Mouse (Mus musculus) gastrocnemius, postnatal 14 days (tissue): ENCODE data around the gene Ldlrad3. TPM values are rescaled to one million over a fixed set of nuclear protein-coding genes. Genes with fewer than 3 reads are reported as not detected.

ENCODE experiments used
- DNase-seq: peaks from one replicate; pipeline ENCODE4 v3.0.0; 2021; ENCODE audit warnings: mixed read lengths
- intact Hi-C: fragments of 180-260 bp; cut with DNase I; formaldehyde crosslinking; loops from one replicate; pipeline ENCODE4 v1.15.1; 2025; ENCODE audit warnings: low total_unique reads
- total RNA-seq, 2 experiments: library from RNA; stranded (reverse); gene quantifications; 2 replicates each; pipeline ENCODE4 v1.2.3; 2021

The Ldlrad3 gene
- total RNA-seq, 2 experiments from 2014 or later, result 7.3 to 8.8 TPM

DNA sequence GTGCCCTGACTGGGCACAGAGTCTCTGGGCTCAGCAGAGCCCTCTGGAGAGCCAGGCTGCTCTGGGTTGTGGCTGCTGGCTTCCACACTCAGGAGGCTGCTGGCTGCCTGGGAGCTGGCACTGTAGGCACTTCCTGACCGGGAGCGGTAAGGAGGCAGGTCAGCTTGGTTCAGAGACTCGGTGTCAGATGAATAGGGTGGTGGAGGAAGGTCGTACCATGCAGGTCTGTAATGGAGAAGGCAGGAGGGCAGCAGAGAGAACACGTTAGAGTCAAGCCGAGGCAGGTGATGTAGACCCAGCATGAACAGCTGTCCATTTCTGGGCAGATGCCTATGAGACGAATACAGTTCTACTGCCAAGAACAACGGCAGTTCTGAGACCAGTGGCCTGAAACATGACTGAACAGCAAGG is 233.2 kb downstream of the Ldlrad3 start:
- peak; percentile 38 for DNase-seq
- intact Hi-C loops, result no loop called here

DNA sequence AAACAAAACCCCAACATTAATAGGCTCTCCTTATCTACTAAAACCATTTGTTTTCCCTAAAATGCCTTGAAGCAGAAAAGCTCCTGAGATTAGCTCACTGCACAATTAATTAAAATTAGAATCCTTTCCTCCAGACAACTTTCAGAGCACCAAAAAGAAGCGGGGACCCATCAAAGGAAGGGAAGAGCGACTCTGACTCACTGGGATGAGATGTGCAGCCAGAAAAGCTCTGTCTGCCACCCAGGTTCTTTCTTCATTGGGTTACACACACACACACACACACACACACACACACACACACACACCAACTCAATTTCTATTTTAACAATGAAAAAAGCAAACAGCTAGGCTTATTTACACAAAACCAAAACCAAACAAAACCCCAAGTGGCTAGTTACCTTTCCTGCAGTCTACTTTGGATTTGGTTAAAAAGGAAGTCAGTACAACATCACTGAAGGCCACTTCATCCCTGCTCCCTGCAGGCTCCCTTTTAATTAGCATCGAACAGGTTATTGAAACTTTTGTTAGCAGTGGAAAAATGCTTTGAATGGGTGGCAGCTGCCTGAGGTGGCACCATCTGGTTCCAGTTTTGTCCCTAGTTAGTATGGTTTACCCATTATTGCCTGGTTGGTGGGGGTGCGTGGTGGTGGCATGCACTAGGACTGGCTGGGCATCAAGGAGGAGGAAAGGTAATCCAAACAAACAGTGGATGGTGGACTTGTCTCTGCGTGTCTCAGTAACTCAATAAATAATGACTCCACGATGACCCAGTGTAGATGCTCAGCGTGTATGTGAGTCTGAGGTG is 235.3 kb downstream of the Ldlrad3 start:
- no peak for DNase-seq
- intact Hi-C loops, result no loop called here

DNA sequence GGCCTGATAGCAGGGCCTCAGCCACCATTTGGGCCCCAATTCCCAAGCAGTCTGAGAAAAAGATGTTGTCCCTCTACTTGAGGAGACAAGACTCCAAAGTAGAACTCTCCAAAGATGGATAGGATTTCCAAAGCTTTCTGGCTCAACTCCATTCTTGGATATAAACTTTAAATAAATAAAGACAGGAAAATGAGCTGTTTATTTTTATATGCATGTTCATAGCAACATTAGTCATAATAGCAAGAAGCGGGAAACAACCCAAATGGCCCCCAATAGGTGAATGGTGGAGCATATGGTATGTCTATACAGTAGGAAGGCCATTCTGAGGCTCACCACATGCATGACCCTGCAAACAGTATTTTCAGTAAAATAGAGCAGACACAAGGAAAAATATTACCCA is 251.2 kb downstream of the Ldlrad3 start:
- intact Hi-C loops, result no loop called here
- no peak for DNase-seq

DNA sequence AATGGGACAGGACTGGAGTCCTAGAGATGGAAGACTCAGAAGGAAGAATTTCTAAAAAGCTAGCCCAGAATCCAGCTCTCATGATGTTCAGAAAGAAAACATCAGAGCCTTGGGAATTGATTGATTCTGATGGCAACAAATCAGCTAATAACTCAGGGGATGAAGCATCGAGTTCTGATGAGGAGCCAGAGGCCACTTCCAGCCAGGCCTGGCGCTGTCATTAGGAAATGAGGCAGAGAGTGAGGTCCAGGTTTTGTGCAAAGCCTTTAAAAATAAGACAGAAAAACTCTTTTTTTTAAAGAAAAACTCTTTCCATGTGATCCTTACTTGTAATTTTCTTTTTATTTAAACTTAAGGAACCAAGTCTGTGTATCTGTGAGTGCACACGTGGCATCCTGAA is 252.9 kb downstream of the Ldlrad3 start:
- intact Hi-C loops, result no loop called here
- DNase-seq, result peak; percentile 33

DNA sequence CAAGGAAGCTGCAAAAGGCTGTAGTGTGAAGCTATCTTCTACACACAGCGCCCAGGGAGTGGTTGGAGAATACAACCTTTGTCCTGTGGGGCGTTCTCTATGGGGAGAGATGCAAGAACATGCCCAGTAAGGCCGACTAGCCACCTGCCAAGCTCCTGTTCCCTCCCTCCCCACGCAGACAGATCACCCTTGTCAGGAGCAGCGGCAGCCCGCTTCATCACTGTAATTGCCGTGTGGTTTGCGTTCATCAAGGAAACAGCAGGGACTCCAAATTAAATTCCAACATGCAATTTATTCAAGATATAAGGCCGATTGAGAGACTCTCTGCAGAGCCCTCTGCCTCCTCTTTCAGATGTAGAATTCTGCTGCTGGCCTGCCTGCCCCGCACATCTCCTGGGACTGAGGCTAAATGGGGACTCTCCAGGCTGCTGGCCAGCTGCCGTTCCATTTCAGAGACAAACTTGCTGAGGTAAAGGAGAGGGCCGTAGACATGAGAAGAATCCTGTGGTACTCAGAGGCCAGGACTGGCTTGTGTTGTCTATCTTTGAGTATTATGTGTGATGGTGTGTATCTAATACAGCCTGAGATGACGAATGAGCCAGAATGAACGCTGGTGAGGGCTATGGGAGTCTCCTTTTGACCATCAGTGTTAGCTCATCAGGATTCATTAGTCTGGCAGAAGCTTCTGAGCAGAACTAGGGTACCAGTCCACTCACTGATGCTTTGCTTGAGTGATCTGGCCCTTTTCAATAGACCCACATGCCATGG is 253.8 kb downstream of the Ldlrad3 start:
- peak; percentile 18 for DNase-seq
- intact Hi-C loops, result no loop called here

DNA sequence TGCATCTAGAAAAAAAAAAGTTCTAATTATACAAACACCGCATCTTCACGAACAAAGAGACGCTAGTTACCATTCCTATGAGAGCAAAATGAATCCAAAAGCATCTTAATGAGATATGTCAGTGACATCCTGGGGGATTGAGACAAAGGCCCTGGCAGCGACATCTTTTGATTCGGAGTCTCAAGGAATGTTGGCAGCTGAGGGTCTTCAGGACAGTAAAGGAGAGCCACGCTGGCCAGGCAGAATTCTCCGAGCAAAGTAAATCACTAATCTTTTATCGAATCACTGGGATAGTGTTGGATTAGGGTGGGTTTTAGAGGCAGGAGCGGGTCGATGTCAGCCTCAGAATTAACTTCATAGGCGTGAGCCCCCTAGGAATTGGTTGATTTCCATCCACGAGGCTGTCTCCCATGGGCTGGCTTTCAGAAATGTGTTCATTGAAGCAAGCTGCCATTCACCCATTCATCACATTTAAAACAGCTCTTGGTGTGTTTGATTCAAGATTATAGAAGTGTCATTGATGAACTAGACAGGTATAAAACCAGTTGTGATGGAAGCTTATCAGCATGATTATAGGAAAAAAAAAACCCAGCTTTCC is 260.5 kb downstream of the Ldlrad3 start:
- intact Hi-C loops, result no loop called here
- DNase-seq, result no peak

DNA sequence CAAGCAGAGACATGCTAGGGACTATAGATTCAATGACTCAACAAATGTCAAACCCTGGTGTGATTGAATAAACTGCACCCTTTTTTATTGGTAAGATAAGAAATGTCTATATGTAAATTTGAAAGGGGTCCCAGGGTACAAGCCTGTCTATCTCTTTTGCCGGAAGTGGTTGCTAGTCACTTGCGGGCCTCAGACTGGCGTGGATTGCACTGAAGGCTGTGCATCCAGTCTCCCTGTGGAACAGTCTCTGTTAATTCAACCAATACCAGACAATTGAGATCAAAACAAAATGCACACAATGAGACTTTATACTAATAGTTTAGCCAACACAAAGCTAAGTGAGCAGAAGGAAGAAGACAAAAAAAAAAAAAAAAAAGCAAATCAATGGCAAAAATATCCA is 261.0 kb downstream of the Ldlrad3 start:
- no peak for DNase-seq
- intact Hi-C loops, result no loop called here

DNA sequence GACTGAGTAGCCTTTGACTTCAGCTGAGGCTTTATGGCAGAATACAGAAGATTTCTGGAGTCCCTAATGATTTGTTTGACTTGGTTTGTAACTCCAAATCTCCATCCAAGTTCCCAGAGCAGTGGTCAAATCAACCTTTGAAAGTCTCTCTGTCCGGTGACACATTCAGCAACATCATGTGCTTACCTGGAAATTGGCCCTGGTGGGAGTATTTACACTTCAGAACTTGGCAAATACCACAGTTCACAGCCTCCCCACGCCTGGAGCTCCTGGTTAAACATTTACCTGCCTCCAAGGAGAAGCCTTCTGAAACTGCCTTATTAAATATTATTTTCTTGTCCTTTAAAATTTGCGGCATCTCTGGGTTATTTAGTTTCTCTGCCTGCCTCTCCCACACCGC is 263.0 kb downstream of the Ldlrad3 start:
- intact Hi-C loops, result no loop called here
- DNase-seq, result no peak

DNA sequence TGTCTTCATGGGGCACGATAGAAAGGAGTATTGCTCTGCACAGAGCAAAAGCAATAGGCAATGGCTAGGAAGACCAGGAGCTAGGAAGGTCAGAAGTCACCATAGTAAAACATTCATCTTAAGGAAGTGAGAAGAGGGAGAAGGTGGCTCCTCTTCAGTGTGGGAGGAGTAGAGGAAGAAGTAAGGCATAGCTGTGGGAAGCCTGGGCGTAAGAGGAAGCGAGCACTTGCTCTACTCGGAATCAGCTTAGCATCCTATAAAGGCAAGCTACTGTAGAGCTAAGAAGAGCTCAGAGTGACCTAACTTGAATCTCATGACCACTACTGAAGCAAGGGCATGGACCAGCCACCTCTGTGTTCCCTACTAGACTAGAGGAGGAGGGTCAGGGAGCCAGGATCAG is 263.9 kb downstream of the Ldlrad3 start:
- DNase-seq, result no peak
- intact Hi-C loops, result no loop called here

DNA sequence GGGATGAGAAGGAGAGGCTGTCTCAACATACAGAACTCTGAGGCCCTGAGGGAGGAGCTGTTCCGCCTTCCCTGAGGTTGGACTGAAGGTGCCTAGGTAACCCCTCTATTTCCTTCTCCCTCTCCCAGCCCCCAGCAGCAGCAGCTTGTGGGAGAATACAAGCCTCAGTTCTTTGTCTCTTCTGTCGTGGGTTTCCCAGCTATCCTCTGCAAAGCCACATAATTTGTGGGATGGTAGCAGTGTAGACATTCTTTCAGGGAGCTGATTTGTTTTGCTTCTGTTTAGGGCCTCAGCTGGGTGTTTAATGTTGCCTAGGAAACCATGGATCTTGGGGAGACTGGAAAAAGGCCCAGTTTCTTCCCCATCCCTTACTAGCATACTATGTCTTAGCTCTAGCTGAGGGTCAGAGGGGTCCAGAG is 266.0 kb downstream of the Ldlrad3 start:
- no peak for DNase-seq
- intact Hi-C loops, result no loop called here

DNA sequence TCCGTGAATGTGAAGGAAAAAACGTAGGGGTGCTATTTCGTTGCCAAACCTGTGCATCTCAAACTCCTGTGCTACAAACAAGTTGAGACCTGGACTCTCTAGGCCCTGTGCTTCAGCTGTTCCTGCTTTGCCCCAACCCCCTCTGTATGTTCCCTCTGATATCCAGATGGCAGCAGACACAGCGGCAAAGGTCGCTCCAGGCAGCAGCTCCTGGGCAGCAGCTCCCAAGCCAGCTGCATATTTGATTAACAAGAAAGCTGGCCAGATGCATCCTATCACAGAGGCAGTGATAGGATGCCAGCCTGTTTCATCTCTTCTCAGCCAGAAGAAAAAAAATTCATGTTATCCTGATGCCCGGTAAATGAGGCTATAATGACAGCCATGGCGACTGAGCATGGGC is 267.7 kb downstream of the Ldlrad3 start:
- DNase-seq, result no peak
- intact Hi-C loops, result no loop called here

DNA sequence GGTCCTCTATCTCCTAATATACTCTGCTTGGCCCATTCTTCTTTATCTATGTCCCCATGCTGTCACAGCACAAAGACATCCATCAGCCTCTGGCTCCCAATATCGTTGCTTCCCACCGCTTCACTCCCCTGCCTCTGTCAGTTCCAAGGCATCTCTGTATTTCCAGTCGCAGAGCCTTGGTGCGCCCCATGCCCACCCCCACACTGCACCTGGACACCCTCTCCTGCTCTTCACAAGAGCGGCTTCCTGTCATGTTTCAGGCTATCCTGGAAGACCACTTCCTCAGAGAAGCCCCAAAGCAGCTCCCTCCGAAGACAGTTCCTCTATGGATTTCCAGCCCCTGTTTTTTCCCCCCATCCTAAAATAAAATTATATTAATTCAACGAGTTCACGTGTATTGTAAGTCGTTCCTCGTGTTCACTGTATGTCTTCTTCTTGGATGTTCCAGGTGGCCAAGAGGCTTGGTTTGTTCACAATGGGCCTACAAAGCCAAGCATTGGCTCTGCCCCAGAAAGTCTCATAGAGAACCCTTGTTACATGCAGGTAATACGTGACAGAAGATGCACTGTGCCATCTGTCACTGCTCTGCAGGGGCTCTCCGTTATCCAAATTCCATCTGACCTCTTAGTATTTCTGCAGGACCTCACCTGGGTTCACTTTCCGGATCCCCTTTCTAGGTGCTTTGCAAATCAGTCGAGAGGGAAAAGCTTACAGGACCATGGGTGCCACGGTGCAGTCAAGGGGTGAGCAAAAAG is 276.7 kb downstream of the Ldlrad3 start:
- DNase-seq, result no peak
- intact Hi-C loops, result loop anchor here (5.0 to 10.0 kb wide), 3 partner anchors 118 to 543 kb away; partner anchors contain the start of gene Fjx1

DNA sequence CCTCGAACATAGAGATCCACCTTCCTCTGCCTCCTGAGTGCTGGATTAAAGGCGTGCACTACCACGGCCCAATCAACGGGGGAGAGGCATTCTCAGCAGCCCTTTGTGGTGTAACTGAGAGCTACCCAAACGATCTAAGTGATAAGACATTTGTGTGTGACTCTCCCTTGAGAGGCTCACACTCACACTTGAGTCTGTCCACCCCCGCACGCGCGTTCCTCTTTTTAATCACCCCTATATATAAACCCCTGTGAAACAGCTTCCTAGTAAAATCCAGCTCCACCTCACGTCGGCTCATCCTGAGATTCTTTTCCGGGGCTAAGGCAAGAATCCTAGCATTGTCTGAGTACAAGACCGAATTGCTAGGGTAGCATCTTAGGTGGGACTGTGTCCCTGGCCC is 277.4 kb downstream of the Ldlrad3 start:
- no peak for DNase-seq
- intact Hi-C loops, result loop anchor here (5.0 to 10.0 kb wide), 3 partner anchors 119 to 544 kb away; partner anchors contain the start of gene Fjx1

DNA sequence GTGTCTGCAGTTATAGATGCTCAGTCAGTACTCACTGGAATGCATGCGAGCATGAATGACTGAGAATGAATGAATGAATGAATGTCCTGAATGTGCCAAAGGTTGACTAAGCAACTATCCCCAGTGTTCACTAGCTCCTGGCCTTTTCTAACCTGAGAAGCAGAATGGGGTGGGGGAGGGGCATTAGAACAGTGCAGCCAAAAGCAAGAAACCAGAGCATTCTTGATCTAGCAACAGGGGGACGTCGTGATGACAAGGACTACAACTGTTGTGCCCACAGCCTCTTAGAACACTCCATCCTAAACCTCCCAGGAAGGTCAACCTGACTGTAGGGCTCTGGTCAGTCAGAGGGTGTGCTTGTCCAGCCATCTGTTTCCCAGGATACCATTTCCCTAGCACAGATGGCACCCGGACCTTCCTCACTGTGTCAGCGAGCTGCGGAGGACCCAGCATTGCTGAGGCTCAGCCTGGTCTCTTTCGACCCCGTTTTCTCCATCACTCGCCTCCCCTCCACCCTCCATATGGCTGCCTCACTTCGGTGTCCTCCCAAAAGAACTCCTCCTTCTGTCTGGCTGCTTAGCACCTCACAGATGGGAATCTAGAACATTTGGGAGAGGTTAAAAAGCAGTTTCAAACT is 278.7 kb downstream of the Ldlrad3 start:
- intact Hi-C loops, result loop anchor here (5.0 to 10.0 kb wide), 3 partner anchors 120 to 545 kb away; partner anchors contain the start of gene Fjx1
- DNase-seq, result no peak

DNA sequence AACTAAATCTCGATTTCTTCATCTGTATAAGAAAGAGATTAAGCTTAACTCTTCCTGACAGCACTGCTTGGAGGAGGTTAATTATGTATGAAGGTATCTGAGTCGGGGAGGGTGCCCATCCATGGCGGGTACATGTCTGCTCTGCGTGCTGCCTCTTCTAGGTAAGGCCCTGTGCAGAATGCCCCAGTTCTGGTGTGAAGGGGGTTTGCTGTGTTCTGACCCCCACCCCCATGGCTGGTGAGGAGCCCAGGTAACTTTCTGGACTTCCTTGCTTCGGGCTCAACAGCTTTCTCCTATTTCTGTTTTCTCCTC is 279.9 kb downstream of the Ldlrad3 start:
- intact Hi-C loops, result loop anchor here (5.0 to 10.0 kb wide), 3 partner anchors 121 to 546 kb away; partner anchors contain the start of gene Fjx1
- no peak for DNase-seq

DNA sequence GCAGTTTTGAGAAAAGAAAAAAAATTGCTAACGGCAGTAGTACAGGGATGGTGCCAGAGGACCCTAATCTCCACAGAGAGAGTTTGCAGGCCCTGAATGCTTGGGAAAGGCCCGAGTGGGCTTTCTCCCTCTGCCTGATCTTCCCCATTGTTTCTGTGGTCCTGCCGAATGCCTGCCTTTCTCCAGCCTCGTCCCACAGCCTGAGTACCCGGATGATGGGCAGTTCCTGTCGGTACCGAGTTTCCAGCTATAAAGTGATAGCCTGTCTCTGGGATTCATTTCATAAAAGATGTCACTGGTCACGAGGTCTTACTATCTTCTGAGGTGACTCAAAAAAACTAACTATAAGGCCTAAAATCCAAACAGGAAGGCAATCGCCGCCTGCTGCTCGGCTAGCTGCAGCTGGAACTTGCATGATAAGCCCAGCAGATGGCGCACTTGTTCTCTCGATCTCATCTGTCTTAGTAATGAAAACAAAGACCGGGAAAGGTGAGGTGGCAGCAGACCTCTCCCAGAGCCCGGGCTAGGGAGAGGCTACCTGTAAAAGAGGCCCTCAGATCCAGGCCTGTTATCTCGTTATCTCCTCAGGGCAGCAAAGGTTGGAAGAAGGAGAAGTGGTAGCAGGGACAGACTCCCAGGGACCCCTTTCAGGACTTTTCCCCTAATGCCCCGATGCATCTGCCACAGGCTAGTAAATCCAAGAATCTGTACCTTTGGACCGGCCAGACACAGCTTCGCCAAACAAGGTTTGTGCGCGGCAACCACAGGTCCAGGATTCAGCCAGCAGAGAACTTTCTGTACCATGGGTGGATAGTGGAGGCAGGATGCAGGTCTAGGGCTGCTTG is 280.4 kb downstream of the Ldlrad3 start:
- intact Hi-C loops, result loop anchor here (5.0 to 10.0 kb wide), 3 partner anchors 122 to 547 kb away; partner anchors contain the start of gene Fjx1
- peak; percentile 71 for DNase-seq

DNA sequence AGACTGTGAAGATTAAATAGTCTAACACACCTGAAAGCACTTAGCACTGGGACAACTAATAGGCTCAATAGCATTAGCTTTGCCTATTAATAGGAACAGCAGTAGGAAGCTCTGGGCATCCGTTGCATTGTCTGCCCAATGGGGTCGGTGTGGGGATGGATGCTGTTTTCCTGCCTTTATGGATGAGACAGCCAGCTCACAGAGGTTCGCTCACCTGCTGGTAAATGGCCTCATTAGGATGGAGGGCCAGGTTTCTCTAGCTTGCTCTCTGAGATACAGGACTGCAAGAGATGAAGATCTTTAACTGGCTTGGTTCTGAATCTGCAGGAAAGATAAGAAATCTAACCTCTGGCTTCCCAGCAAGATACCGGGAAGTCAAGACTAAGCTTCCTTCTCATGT is 284.0 kb downstream of the Ldlrad3 start:
- intact Hi-C loops, result loop anchor here (10.0 kb wide), 1 partner anchor 193 kb away; no protein-coding TSS in a partner anchor
- no peak for DNase-seq
